ENCODE assay signal across 15 mouse cellular contexts in the genomic region with DNA sequence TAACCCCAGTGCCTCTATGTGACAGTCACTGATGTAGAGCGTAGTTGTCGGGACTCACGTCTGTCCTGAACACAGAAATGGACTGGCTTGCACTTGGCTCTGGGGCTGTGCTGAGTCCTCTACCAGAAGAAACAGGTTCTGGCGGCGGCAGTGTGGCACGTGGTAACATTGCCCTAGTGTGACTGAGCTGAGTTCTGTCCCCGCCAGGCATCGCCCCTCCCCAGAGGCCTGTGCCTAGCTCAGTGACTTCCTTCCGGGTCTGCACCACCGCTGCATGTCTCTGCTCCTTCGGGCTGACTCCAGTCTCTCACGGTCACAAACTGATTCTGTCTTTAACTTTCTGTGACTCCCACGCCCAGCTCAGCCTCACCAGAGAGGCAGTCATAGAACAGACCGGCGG. TPM values are rescaled to one million over a fixed set of nuclear protein-coding genes. Genes with fewer than 3 reads are reported as not detected.
A peak's percentile ranks its signal among the peaks of the same experiment; 100 is the strongest.
DNase-seq lines count a peak whose midpoint lies in the region; ATAC-seq lines count a peak whose summit lies in the region.
"Had no signal": no experiment of that assay in that cellular context is flagged by ENCODE, and none has a peak within 500 bp of the region (broad histone marks: within the 10 kb centered on the region; RNA-seq: fewer than 3 reads in every experiment).

No protein-coding gene starts in this region.

- DNase-seq in lung, postnatal 25 days (ENCODE audit: low spot score): peak; percentile 30
- no peak for DNase-seq in lung, postnatal 4 days
- DNase-seq in spleen, postnatal 4 days (ENCODE audit: low spot score in 2 of 2): peak; percentile 57 to 74
- no peak for DNase-seq in kidney, adult 11 months
- no peak for DNase-seq in ovary, postnatal 14 days (ENCODE audit: low spot score)
- DNase-seq in kidney, postnatal 25 days: no peak
- DNase-seq in frontal cortex, postnatal 14 days (ENCODE audit: low spot score in 2 of 2): no peak
- DNase-seq: cerebellum, adult 9-11 months; embryo, embryonic 11 days; gastrocnemius, postnatal 10 days; kidney, postnatal 10 days had no signal

- ATAC-seq in inflammation-experienced regulatory T-cells, adult 6 months: peak; percentile 10
- ATAC-seq: forebrain, embryonic 15.5 days had no signal

RNA-seq across cellular contexts. Expression of a gene that starts 3.2 kb away (rescaled TPM):
- 10 to 100 TPM; 60.2 to 65.9 (median 62.0) TPM for polyA plus RNA-seq in inflammation-experienced regulatory T-cells, adult 6 months (2017; shearing (Covaris generic))

RNA-seq across cellular contexts. Expression of a gene that starts 35.5 kb away (rescaled TPM):
- not detected for polyA plus RNA-seq in inflammation-experienced regulatory T-cells, adult 6 months (2017; shearing (Covaris generic))
- polyA plus RNA-seq: forebrain, embryonic 15.5 days; intestine, embryonic 14.5 days had no signal

RNA-seq across cellular contexts. Expression of a gene that starts 50.9 kb away (rescaled TPM):
- not detected for polyA plus RNA-seq in inflammation-experienced regulatory T-cells, adult 6 months (2017; shearing (Covaris generic))
- polyA plus RNA-seq: limb, embryonic 13.5 days had no signal

Comparison
In these comparisons a context has a peak if more than half of its experiments do, and no peak if none do; other contexts are left out.
1. DNase-seq: peak in lung, postnatal 25 days (single experiment) and spleen, postnatal 4 days (2 of 2); none in lung, postnatal 4 days (0 of 2), kidney, adult 11 months (single experiment), ovary, postnatal 14 days (single experiment), kidney, postnatal 25 days (0 of 2) and frontal cortex, postnatal 14 days (0 of 2).